Mouse (Mus musculus) embryonic fibroblast, embryonic 13.5 days (primary cell): Measurements from ENCODE around the gene Ush1g.

ENCODE experiments used
- CTCF ChIP-seq: IDR thresholded peaks from 2 replicates; pipeline ENCODE4 v1.5.1; 2011; ENCODE audit warnings: mild to moderate bottlenecking, control low read depth, low read length, moderate library complexity, borderline replicate concordance; ENCODE audit not compliant: insufficient read depth
- POLR2A ChIP-seq: IDR thresholded peaks from 2 replicates; pipeline ENCODE4 v1.6.1; 2011; ENCODE audit warnings: low read depth, mild to moderate bottlenecking, control low read depth, low read length, moderate library complexity

GRCm38 (mm10) chr11:115296471-115297210 lies 25.2 kb downstream of the Ush1g start:
- TF ChIP-seq POLR2A (no peak), CTCF (no peak)
